Mouse (Mus musculus) CH12.LX (cell line): ENCODE measurements at regions not wholly inside any gene's neighbourhood (a gene's known extent, or its start where the extent isn't known, plus 50 kb on each side); places are given as distances from the start of the nearest gene placed in this dataset.

Experiments
- CHD2 ChIP-seq: IDR thresholded peaks from 2 replicates; pipeline ENCODE4 v1.6.1; 2011; ENCODE audit warnings: low read length, improper control_type of control experiment
- CTCF ChIP-seq, 2 experiments: IDR thresholded peaks in 1 of 2; conservative IDR thresholded peaks in 1 of 2; 2 replicates each; pipeline ENCODE4 v1.5.1; 2011 to 2012; ENCODE audit warnings: low read depth in 2 of 2, low read length in 2 of 2, improper control_type of control experiment in 1 of 2, inconsistent platforms in 1 of 2, mild to moderate bottlenecking in 1 of 2, moderate library complexity in 1 of 2
- E2F4 ChIP-seq: IDR thresholded peaks from 2 replicates; pipeline ENCODE4 v1.6.1; 2011; ENCODE audit warnings: low read depth, low read length, improper control_type of control experiment; ENCODE audit not compliant: insufficient replicate concordance
- EP300 ChIP-seq: IDR thresholded peaks from 2 replicates; pipeline ENCODE4 v1.6.1; 2011; ENCODE audit warnings: low read length, improper control_type of control experiment
- HCFC1 ChIP-seq: IDR thresholded peaks from 2 replicates; pipeline ENCODE4 v1.6.1; 2012; ENCODE audit warnings: low read depth, mild to moderate bottlenecking, inconsistent platforms, low read length, improper control_type of control experiment
- IRF4 ChIP-seq: IDR thresholded peaks from 2 replicates; pipeline ENCODE4 v1.6.1; 2014; ENCODE audit warnings: low read depth, mild to moderate bottlenecking, inconsistent platforms, low read length, improper control_type of control experiment
- MAFK ChIP-seq: IDR thresholded peaks from 2 replicates; pipeline ENCODE4 v1.6.1; 2011; ENCODE audit warnings: low read length, improper control_type of control experiment; ENCODE audit not compliant: insufficient replicate concordance
- MAX ChIP-seq: IDR thresholded peaks from 2 replicates; pipeline ENCODE4 v1.6.1; 2011; ENCODE audit warnings: low read length, improper control_type of control experiment
- POLR2A ChIP-seq: IDR thresholded peaks from 2 replicates; pipeline ENCODE4 v1.6.1; 2011; ENCODE audit warnings: low read depth, mild to moderate bottlenecking, improper control_type of control experiment, low read length
- USF2 ChIP-seq: conservative IDR thresholded peaks from 2 replicates; pipeline ENCODE4 v1.6.1; 2011; ENCODE audit warnings: low read depth, low read length, improper control_type of control experiment

DNA sequence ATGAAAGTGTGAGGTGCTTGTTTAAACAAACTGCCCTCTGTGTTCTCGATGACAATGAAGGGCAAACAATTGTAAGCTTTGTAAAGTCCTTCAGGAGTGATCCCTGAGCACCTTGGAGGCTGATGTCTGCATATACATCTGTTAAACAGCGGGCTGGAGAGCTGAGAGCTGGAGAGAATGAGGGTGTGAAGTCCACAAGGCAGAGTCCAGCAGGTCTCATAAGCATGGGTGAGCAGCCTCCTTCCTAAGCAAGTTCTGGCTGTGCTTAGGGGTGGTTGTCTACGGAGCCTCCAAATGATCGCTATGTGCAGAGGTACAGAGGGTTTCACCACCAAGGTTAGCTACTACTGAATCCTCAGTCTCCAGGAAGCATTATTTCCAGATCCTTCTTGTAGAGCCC lies 350.2 kb downstream of the Ankrd50 start:
- no peak for TF ChIP-seq CTCF (conservative IDR thresholded peaks at IDR 0.05 in 1 of 2, IDR thresholded peaks at IDR 0.05 in 1 of 2; ENCODE audit: low read depth in 2 of 2, low read length in 2 of 2)
- TF ChIP-seq MAX = no peak
- TF ChIP-seq EP300 = no peak
- no peak for TF ChIP-seq USF2
- TF ChIP-seq MAFK = no peak
- TF ChIP-seq HCFC1 = no peak
- no peak for TF ChIP-seq CHD2
- TF ChIP-seq IRF4 = no peak
- TF ChIP-seq E2F4 = no peak
- TF ChIP-seq POLR2A = no peak
